Mouse (Mus musculus) monocyte, adult 5-6 weeks (primary cell): Measurements from ENCODE around the gene Jsrp1. TPM values are rescaled to one million over a fixed set of nuclear protein-coding genes. Genes with fewer than 3 reads are reported as not detected.

Source experiments
- ATAC-seq: fragments of 153-309, 156-312 bp; replicated peaks from 2 replicates; pipeline ENCODE4 v1.8.0; 2017; ENCODE audit warnings: mild to moderate bottlenecking; ENCODE audit not compliant: low TSS enrichment, insufficient number of reproducible peaks, severe bottlenecking, poor library complexity, low FRiP score
- total RNA-seq: library from RNA; stranded (forward); fragments of 200-1000, 200-491, 200-594 nt; gene quantifications from 3 replicates; pipeline ENCODE4 v1.2.3, GENCODE M21; 2017

Gene Jsrp1
- total RNA-seq, 1 experiment from 2014 or later: not detected

GRCm38 (mm10) chr10:80774981-80775380 lies 38.3 kb downstream of the Jsrp1 start:
- ATAC-seq: no peak

GRCm38 (mm10) chr10:80774549-80774948 lies 38.7 kb downstream of the Jsrp1 start:
- peak; percentile 70 for ATAC-seq

- no peak for ATAC-seq
These were observed 39.5 kb downstream of the Jsrp1 start for GRCm38 (mm10) chr10:80773816-80774215.

GRCm38 (mm10) chr10:80768365-80768764 lies 44.9 kb downstream of the Jsrp1 start:
- ATAC-seq: no peak

GRCm38 (mm10) chr10:80766161-80766815 lies 47.0 kb downstream of the Jsrp1 start:
- no peak for ATAC-seq

- no peak for ATAC-seq
These were observed 47.6 kb downstream of the Jsrp1 start for GRCm38 (mm10) chr10:80765746-80766145.

- peak; percentile 33 for ATAC-seq
These were observed 49.8 kb downstream of the Jsrp1 start for GRCm38 (mm10) chr10:80763502-80763901.

GRCm38 (mm10) chr10:80761821-80762220 lies 51.5 kb downstream of the Jsrp1 start:
- ATAC-seq: no peak

GRCm38 (mm10) chr10:80760596-80761524 lies 52.4 kb downstream of the Jsrp1 start:
- no peak for ATAC-seq

GRCm38 (mm10) chr10:80758651-80759050 lies 54.6 kb downstream of the Jsrp1 start:
- ATAC-seq: no peak

Other genes starting within 250 kb of the Jsrp1 start
- 5.1 to 8.5 TPM (median 8.2 TPM) in 3 replicates for gene Klf16, start 236.2 kb downstream of the Jsrp1 start, total RNA-seq
- gene Abhd17a, start 223.2 kb downstream of the Jsrp1 start, total RNA-seq: 15.2 to 20.8 TPM (median 17.0 TPM) in 3 replicates
- 6.0 to 11.2 TPM (median 7.9 TPM) in 3 replicates for gene Scamp4, start 210.6 kb downstream of the Jsrp1 start, total RNA-seq
- gene Adat3, start 210.6 kb downstream of the Jsrp1 start, total RNA-seq: 1.8 TPM in 1 of 3 replicates, not detected in the others
- 0.78 to 1.0 TPM in 2 of 3 replicates, not detected in the other for gene Gm49322, start 207.5 kb downstream of the Jsrp1 start, total RNA-seq
- 174 to 193 TPM (median 192 TPM) in 3 replicates for gene Csnk1g2, start 190.7 kb downstream of the Jsrp1 start, total RNA-seq
- 14.6 to 23.9 TPM (median 23.1 TPM) in 3 replicates for gene Btbd2, start 156.4 kb downstream of the Jsrp1 start, total RNA-seq
- 56.7 to 115 TPM (median 94.0 TPM) in 3 replicates for gene Mknk2, start 135.4 kb downstream of the Jsrp1 start, total RNA-seq
- gene Mob3a, start 111.5 kb downstream of the Jsrp1 start, total RNA-seq: 57.4 to 129 TPM (median 87.2 TPM) in 3 replicates
- gene Izumo4, start 111.3 kb downstream of the Jsrp1 start, total RNA-seq: 10.6 to 17.9 TPM (median 17.1 TPM) in 3 replicates
- gene Ap3d1, start 71.2 kb downstream of the Jsrp1 start, total RNA-seq: 65.5 to 110 TPM (median 103 TPM) in 3 replicates
- gene Dot1l, start 58.3 kb downstream of the Jsrp1 start, total RNA-seq: 5.2 to 17.7 TPM (median 6.3 TPM) in 3 replicates
- 9.4 to 23.3 TPM (median 10.7 TPM) in 3 replicates for gene Sf3a2, start 15.3 kb downstream of the Jsrp1 start, total RNA-seq
- 29.4 to 59.3 TPM (median 41.3 TPM) in 3 replicates for gene Plekhj1, start 14.9 kb downstream of the Jsrp1 start, total RNA-seq
- not detected in 3 replicates for gene Amh, start 8.3 kb downstream of the Jsrp1 start, total RNA-seq
- gene Oaz1, start 13.2 kb upstream of the Jsrp1 start, total RNA-seq: 242 to 281 TPM (median 259 TPM) in 3 replicates
- gene Lingo3, start 30.5 kb upstream of the Jsrp1 start, total RNA-seq: not detected in 3 replicates
- gene Lsm7, start 41.7 kb upstream of the Jsrp1 start, total RNA-seq: 78.9 to 86.7 TPM (median 80.7 TPM) in 3 replicates
- 8.1 to 18.2 TPM (median 8.2 TPM) in 3 replicates for gene Sppl2b, start 41.8 kb upstream of the Jsrp1 start, total RNA-seq
- not detected in 3 replicates for gene Tmprss9, start 58.4 kb upstream of the Jsrp1 start, total RNA-seq
- gene Timm13, start 87.5 kb upstream of the Jsrp1 start, total RNA-seq: 14.6 to 43.9 TPM (median 30.8 TPM) in 3 replicates
- gene Lmnb2, start 104.7 kb upstream of the Jsrp1 start, total RNA-seq: 2.3 to 8.5 TPM (median 3.8 TPM) in 3 replicates
- gene Gadd45b, start 116.6 kb upstream of the Jsrp1 start, total RNA-seq: 18.9 to 25.8 TPM (median 22.5 TPM) in 3 replicates
- 0.10 TPM in 1 of 3 replicates, not detected in the others for gene Gng7, start 201.4 kb upstream of the Jsrp1 start, total RNA-seq
- gene Diras1, start 212.2 kb upstream of the Jsrp1 start, total RNA-seq: 0.38 TPM in 1 of 3 replicates, not detected in the others
- 4.5 to 9.9 TPM (median 7.3 TPM) in 3 replicates for gene Slc39a3, start 223.9 kb upstream of the Jsrp1 start, total RNA-seq
- gene Sgta, start 246.7 kb upstream of the Jsrp1 start, total RNA-seq: 27.8 to 50.9 TPM (median 31.5 TPM) in 3 replicates